Mouse (Mus musculus) gastrocnemius, postnatal 25 days (tissue): ENCODE data around the gene Rer1. TPM values are rescaled to one million over a fixed set of nuclear protein-coding genes. Genes with fewer than 3 reads are reported as not detected.

Experiments
- DNase-seq: peaks from one replicate; pipeline ENCODE4 v3.0.0; 2022
- total RNA-seq, 2 experiments: library from RNA; stranded (reverse); gene quantifications; 1 replicate in 1 of 2; 2 replicates in 1 of 2; pipeline ENCODE4 v1.2.3; 2021

Gene Rer1
- total RNA-seq, 2 experiments from 2014 or later = 44.8 to 51.3 TPM

- no peak for DNase-seq
Observed at GRCm38 (mm10) chr4:155024170-155025010, 61.8 kb downstream of the Rer1 start.

Other genes starting within 250 kb of the Rer1 start
- not detected for gene Ttc34, start 248.9 kb downstream of the Rer1 start, total RNA-seq
- gene Mmel1, start 216.8 kb downstream of the Rer1 start, total RNA-seq = under 1 TPM; 0.13 to 0.24 TPM
- 10 to 100 TPM; 81.5 to 81.6 TPM for gene Fam213b, start 187.2 kb downstream of the Rer1 start, total RNA-seq
- 1 to 10 TPM; 1.8 to 3.0 TPM for gene Tnfrsf14, start 157.8 kb downstream of the Rer1 start, total RNA-seq
- gene Hes5, start 125.5 kb downstream of the Rer1 start, total RNA-seq = not detected
- 10 to 100 TPM; 31.2 to 34.0 TPM for gene Pank4, start 122.3 kb downstream of the Rer1 start, total RNA-seq
- under 1 TPM; 0.05 to 0.21 TPM for gene Plch2, start 29.6 kb downstream of the Rer1 start, total RNA-seq
- gene Pex10, start 19.4 kb downstream of the Rer1 start, total RNA-seq = 10 to 100 TPM; 11.3 to 14.6 TPM
- 1 to 10 TPM; 2.2 to 2.4 TPM for gene Morn1, start 195 bp upstream of the Rer1 start, total RNA-seq
- 10 to 100 TPM; 31.3 to 34.7 TPM for gene Ski, start 136.2 kb upstream of the Rer1 start, total RNA-seq
- 1 to 10 TPM; 5.3 to 8.2 TPM for gene Faap20, start 163.4 kb upstream of the Rer1 start, total RNA-seq